Mouse (Mus musculus): ENCODE measurements around the gene Rprml. TPM values are rescaled to one million over a fixed set of nuclear protein-coding genes. Genes with fewer than 3 reads are reported as not detected.

Rprml gene
- total RNA-seq, 2 experiments from 2014 or later: 109 to 113 TPM

Other genes starting within 250 kb of the Rprml start
- gene Plekhm1, start 236.9 kb upstream of the Rprml start, total RNA-seq (2021): 10 to 100 TPM; 19.8 to 21.2 TPM
- gene Lrrc37a, start 145.0 kb upstream of the Rprml start, total RNA-seq (2021): not detected
- gene Gm884, start 28.4 kb upstream of the Rprml start, total RNA-seq (2021): not detected
- not detected for gene Lyzl6, start 10.7 kb upstream of the Rprml start, total RNA-seq (2021)
- gene Gosr2, start 48.3 kb downstream of the Rprml start, total RNA-seq (2021): 10 to 100 TPM; 67.2 to 67.8 TPM
- under 1 TPM; 0.27 to 0.58 TPM for gene Wnt9b, start 100.3 kb downstream of the Rprml start, total RNA-seq (2021)
- gene Wnt3, start 124.6 kb downstream of the Rprml start, total RNA-seq (2021): 1 to 10 TPM; 1.2 to 2.0 TPM

All from layer of hippocampus, adult 18-20 months (tissue).